Mouse (Mus musculus) testis, adult 2 months (tissue): ENCODE data around the gene Tpk1.

Experiments
- CTCF ChIP-seq: fragments of 200-500 bp; IDR thresholded peaks from 2 replicates; pipeline ENCODE4 v1.5.1; 2012; ENCODE audit warnings: low read depth, mild to moderate bottlenecking, inconsistent platforms, low read length, moderate library complexity; ENCODE audit not compliant: control insufficient read depth, insufficient read depth, insufficient replicate concordance
- POLR2A ChIP-seq: fragments of 200-500 bp; IDR thresholded peaks from 2 replicates; pipeline ENCODE4 v1.6.1; 2012; ENCODE audit warnings: low read depth, mild to moderate bottlenecking, inconsistent platforms, low read length, moderate library complexity; ENCODE audit not compliant: control insufficient read depth

GRCm38 (mm10) chr6:43676139-43676538 lies 10.1 kb upstream of the Tpk1 start:
- TF ChIP-seq CTCF (no peak), POLR2A (no peak)
